Mouse (Mus musculus) kidney, postnatal 4 days (tissue): ENCODE data around the gene Tmprss7.

Experiments used
- DNase-seq, 2 experiments: peaks; one replicate each; pipeline ENCODE4 v3.0.0; 2021; ENCODE audit warnings: mixed read lengths in 2 of 2

Tmprss7 gene

DNA sequence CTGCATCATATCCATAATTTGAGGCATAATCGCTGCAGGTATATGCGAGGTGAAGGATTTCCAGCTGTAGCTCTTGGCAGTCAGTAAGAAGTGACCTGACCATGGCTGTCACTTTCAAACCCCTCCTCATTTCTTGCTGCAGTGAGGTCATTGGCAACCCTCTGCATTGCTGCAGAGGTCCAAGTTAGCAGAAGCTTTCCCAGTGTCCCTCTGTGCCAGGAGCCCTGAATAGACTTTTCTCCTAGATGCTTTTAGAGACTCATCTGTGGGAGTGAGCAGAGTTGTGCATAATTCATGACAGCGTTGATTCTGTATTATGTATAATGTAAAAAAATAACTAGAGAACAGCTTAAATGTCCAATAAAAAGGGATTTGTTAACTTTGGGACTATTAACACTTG, 8.2 kb downstream of the Tmprss7 start:
- no peak for DNase-seq

GRCm38 (mm10) chr16:45684815-45685214, 8.6 kb downstream of the Tmprss7 start:
- DNase-seq, result peak; percentile 83 to 84

GRCm38 (mm10) chr16:45676462-45676861, 17.0 kb downstream of the Tmprss7 start:
- peak; percentile 5 for DNase-seq

DNA sequence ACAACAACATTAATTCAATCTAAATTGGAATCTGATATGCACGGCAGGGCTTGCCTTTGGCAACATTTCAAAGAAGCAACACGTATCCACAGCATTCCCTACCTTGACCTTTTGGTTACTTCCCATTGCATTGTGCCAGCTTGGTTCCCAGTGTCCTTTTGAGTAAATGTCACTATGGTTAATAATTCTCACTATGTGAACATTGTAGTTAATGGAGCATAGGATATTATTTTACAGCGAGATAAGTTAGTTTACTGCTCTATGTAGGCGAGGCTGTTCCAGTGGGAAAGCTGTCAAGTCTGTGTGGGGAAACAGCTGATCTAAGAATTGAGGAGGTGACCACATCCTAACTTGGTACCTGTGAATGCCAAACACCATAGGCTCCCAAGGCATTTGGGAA, 23.5 kb downstream of the Tmprss7 start:
- peak in 1 of 2 experiments; percentile 3 for DNase-seq

GRCm38 (mm10) chr16:45668178-45668577, 25.3 kb downstream of the Tmprss7 start:
- no peak for DNase-seq

DNA sequence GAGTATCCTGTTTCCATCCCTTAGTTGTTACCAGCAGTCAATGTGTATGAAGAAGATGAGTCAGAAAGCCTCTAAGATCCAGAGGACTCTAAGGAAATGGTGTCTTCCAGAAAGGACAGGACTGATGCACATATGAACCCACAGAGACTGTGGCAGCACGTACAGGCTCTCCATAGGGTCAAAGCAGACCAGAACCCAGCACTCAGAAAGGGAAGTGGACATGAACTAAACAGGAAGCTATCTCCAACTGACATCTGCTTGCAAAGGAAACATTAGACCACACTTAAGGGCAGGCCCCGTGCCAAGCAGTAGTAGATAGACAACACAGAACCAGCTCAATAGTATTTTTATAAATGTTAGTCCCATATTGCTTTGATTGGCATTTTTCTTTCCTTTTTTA, 27.3 kb downstream of the Tmprss7 start:
- DNase-seq, result peak in 1 of 2 experiments; percentile 11

- no peak for DNase-seq
These were observed 31.1 kb downstream of the Tmprss7 start for GRCm38 (mm10) chr16:45662381-45662780.

DNA sequence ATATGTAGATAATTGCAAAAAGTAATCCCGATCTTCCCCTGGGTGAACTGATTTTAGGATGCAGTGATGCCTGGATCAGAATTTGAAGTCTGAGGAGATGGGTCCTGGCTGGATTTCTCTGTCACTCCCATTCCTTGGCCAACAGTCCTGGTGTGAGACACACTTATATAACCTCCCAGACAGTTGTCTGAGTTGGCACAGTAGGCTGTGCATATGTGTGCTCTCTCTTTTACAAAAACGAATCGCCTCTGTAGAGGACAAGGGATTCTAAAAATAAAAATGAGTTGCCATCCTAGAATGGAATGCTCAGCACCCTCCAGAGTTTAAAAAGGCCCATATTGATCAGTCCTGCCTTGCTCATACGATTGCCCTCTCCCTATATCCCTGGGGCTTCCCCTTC, 33.9 kb downstream of the Tmprss7 start:
- no peak for DNase-seq

GRCm38 (mm10) chr16:45658248-45658647, 35.2 kb downstream of the Tmprss7 start:
- no peak for DNase-seq

DNA sequence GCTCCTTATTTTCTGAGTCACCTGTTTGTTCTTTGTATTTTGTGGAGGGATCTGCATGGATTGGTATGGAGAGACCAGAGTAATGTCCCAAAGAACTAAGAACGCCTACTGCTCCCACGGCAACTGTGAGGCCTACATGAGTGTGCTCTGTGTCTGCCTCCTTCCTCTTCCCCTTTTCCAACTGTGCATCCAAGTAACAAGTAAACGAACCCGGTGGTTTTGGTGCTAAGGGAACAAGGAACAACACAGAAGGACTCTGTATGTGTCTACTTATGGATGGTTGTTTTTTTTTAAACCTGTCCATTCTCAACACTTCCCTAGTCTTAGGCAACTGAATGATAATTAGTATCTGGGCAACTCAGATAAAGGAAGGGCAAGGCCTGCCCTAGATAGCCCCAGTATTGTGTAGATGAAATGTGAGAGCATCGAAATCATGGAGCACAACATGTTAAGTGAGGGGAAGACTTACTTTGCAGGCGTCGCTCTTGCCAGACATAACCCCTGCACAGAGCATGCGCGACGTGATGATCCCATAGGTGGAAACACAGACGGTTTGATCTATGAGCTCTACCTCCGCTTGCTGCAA, 35.8 kb downstream of the Tmprss7 start:
- no peak for DNase-seq

DNA sequence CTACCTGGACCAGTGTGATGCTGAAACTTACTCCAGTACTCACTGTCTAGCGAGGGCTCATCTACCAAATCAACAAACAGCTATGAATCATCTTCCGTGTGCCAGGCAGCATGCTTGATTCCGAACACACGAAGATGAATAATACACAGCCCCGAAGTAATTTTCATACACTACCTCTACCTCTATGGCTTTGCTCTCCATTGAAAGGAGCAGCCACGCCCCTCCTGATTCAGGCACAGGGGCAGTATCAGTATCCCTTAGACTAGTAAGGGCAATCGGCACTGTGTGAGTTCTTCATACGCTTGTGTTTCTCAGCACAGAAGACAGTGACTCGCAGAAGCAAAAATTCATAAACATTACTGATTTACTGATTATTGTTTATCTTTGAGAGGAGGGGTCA, 39.0 kb downstream of the Tmprss7 start:
- DNase-seq, result no peak

GRCm38 (mm10) chr16:45653934-45654332, 39.5 kb downstream of the Tmprss7 start, which contains the start of gene BC016579:
TSS of gene BC016579 (minus strand) at chr16:45654068.
- peak; percentile 45 to 65 for DNase-seq

GRCm38 (mm10) chr16:45653009-45653933, 40.2 kb downstream of the Tmprss7 start:
- peak; percentile 3 to 13 for DNase-seq

GRCm38 (mm10) chr16:45651497-45651896, 42.0 kb downstream of the Tmprss7 start:
- no peak for DNase-seq

DNA sequence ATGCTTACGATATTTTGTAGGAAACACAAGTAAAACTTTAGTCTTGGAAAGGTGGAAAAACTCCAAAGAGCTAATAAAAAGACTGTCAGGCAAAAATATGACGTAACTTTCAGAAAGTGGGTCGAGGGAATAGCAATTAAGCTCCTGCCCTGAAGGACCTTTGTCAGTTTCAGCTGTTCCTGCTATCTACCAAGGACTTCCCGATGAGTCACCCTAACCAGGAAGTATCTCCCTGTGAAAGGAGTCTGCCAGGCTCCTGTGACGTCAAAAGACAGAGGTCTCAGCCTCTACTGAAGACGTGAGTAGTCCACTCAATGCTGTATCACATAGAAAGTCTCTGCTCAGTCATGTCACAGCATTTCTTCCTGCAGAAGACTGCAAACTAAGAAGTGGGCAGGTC, 49.1 kb downstream of the Tmprss7 start:
- DNase-seq, result no peak

- no peak for DNase-seq
These were observed 49.5 kb downstream of the Tmprss7 start for GRCm38 (mm10) chr16:45643944-45644343.

DNA sequence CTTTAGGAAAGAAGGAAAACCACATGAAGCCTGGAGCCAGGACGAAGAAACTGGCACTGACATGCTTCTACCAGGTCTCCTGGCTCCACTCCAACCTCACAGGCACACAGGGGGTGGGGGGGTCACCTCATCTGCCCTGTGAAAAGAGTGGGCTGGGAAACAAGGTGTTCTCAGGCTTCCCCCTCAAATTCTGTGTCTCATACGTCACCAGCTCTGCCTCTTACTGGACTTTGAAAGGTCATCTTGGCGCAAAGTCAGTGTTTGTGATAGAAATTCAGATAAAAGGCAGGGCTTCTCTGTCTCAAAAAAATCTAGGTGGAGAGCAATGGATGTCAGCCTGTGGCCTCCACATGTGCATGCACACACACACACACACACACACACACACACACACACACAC, 52.2 kb downstream of the Tmprss7 start:
- DNase-seq, result no peak

GRCm38 (mm10) chr16:45640070-45640762, 53.2 kb downstream of the Tmprss7 start:
- no peak for DNase-seq

DNA sequence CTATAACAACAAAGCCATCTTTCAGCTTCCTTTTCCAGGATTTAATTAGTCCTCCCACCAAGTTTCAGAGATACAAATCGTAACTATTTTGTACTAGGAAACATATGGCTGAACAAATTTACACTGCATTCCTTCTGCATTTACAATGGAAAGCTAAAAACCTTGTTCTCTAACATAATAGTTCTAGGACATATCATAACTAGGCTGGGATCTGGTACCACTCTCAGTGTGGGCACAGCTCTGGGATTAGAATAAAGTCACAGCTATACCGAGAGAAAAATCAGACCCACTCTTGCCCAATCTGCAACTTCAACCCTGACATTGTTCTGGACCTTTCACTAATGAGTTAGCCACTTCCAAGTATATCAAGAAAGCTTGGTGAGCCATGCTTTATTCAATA, 57.6 kb downstream of the Tmprss7 start:
- DNase-seq, result no peak

- no peak for DNase-seq
These were observed 61.0 kb downstream of the Tmprss7 start for GRCm38 (mm10) chr16:45632420-45632819.

DNA sequence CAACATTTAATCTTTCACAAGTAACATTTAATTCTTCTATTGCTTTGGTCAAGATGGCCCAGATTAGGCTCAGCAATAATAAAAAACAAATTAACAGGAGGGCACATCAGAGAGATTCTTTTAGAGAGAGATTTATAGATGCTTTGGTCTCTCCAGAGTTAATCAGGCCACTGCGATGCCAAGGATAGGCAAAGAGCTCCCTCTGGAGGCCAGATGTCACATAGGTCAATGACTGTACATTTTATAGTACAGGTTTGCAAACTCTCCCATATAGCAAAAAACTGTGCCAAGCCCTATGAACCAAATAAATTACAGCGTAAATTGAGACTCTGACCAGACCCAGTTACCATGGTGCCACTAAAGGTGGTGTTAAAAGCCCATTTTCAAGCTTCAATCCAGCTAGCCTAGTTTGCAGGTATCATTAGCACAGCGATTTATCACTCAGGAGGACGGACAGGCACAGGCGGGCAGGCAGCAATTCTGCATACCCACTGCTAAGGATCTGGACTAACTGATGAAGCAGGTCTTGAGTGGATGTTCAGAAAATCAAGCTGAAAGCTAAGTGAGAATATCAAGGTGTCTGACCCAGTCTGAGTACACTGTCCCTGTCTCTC, 63.0 kb downstream of the Tmprss7 start:
- DNase-seq, result peak; percentile 76 to 78

DNA sequence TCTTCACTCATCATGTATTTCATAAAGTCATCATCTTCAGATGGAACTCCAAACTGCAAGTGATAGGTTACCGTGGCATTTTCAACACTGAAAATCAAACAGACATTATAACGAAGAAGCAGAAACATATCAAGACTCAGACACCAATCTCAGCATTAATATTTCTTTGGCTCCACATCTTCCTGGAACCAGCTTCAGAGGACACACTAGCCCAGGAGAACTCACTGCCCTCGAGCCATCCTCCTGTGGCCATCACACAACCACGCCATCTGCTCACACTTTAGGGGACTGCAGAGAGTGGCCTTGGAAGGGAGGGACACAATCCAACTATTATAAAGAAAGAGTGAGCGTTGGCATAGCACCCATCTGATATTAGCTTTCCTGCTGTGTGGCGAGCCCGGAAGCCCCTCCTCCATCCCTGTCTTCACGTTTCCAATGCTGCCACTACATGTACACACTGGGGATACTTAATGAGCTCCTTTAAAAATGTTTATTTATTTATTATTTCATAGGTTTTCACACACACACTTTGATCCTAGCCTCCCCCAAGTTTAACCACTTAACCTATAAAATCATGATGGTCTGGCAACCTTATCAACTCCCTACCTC, 63.9 kb downstream of the Tmprss7 start:
- DNase-seq, result no peak

GRCm38 (mm10) chr16:45625342-45625741, 68.1 kb downstream of the Tmprss7 start:
- no peak for DNase-seq
